Mouse (Mus musculus): ENCODE results near the gene Vmn2r83.
"Not testable (repeated sequence)": the region's sequence is repeated elsewhere in the genome, so short reads cannot be mapped to it uniquely, and the experiment has no call there.

Gene Vmn2r83

DNA sequence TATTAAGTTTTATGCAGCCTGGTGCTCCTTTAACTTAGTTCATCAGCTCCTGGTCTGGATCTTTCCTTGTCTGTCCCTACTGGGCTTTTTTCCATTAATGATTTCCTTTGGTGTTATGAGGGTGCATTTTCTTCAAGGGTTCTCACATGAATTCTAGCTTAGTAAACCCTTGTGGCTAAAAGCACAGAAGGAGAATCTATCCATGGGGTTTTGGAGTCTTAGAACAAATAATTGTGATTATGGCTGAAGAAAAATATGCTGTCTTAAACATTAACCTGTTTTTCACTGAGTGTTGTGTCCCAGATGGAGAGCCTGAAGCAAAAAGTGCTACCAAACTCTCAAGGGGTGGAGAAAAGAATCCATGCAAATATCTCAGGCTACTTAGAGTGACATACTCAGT, at the start of gene Vmn2r83:
Gene Vmn2r83 (plus strand): TSS at position 301 of the 400 bp plus-strand sequence.
- DNase-seq (ENCODE audit: low read depth, low spot score), result no peak

DNA sequence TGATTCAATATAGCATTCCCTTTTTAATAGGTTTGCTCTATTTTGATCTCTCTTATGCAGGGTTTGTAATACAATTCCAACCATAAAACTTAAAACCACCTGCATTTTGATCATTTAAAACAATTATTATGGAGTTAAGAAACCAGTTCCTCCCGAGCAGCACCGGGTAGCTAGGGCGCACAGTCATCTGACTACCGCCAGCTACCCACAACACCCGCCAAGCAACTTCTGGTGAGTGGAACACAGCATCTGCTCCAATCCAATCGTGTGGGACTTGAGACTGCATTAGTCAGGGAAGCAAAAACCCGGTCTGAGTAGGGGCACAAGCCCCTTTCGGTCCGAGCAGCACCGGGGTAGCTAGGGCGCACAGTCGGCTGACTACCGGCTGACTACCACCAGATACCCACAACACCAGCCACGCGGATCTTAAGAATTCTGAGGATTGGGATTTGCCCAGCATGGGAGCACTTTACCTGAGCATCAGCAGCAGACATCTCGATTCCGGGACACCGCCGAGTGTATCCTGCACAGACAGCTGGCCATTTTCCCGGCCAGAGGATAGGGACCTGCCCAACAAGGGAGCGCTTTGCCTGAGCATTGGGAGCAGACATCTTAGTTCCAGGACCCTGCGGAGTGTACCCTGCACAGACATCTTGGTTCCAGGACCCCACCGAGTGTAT, 33.2 kb upstream of the Vmn2r83 start:
- DNase-seq (ENCODE audit: low read depth, low spot score), result not testable (repeated sequence)

DNA sequence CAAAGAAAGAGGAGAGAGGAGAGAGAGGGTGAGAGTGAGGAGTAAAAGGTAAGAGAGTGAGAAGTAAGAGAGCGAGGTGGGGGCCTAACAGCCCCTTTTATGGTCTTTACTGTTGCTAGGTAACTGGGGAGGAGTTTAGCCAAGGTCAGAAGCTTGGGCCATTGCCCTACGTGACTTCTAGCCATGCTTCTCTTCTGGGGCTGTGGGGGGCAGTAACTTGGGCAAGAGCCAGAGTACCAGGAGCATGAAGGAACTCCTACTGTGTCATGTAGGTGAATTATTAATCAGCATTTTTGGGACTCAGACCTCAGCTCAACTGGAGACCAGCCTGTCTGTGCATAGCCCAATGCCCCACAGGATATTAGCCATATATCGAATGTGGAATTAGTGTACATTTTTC, 27.4 kb downstream of the Vmn2r83 start:
- DNase-seq (ENCODE audit: low read depth, low spot score), result no peak

DNA sequence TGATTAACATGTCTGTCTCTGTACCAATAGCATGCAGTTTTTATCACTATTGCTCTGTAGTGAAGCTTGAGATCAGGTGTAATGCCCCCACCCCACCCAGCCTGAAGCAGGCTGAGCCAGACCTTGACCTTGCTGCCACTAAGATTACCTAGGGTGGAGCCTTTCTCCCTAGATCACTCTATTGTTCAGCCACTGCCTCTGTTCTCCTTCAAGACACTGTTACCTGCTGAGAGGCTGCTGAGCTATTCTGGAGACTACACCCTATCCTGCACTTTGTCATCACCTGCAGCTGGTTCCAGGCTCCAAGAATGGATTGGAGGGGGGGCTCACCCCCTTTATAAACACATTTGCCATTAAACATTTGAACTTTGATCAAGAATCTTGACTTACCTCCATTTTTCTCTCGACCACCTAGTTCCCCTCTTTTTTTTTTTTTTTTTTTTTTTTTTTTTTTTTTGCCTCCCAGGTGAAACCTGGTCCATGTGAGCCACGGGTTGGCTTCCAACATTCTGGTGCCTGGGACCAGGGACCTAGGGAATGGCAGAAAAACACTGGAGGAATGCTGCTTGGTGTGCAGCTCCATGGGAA, 28.3 kb downstream of the Vmn2r83 start:
- DNase-seq (ENCODE audit: low read depth, low spot score), result no peak

DNA sequence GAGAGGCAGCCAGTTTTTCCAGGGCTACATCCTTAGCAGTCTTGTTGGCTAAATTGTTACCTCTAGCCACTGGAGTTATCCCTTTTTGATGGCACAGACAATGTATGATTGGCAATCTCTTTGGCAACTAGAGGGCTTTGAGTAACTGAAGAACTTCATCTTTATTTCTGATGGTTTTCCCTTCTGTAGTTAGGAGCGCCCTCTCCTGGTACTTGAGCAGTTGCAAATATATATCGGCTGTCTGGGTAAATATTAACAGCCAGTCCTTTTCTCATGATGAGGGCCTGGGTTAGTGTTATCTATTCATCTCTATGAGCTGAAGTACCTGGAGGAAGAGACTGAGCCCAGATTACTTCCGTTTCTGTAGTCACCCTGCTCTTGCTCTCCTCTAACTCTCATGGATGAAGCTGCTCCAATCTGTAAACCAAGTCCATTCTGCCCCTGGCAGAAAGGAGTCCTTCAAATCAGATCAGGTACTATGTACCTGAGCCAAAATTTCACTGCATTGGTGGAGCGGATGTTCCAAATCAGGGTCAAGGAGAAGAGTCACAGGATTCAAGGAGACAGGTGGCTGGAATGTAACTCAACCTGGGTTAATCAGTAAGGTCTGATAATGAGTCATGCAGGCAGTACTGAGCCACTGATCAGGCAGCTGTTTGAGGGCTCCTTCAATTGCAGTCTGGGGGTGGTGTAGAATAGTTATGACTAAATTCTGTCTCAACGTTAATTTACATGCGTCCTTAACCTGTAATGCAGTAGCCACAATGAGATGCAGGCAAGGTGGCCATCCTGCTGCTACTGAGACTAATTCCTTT, 34.5 kb downstream of the Vmn2r83 start:
- peak; percentile 4 for DNase-seq (ENCODE audit: low read depth, low spot score)

DNA sequence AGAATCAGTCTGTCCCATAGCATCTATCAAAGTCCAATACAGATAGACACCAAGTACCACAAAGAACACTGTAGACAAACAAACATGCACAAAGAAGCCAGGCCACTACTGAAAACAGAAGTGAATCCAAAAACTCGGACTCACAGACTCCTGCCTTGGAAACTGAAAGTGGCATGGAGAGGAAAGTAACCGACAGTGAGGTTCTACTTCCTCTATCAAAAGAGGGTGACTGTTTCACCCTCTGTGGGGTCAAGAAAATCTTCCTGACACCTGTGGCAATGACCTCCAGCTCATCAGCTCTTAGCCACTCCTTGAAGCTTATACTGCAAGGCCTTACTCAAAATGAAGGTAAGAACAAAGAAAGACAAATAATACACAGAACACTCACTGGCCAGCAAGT, 38.2 kb downstream of the Vmn2r83 start:
- DNase-seq (ENCODE audit: low read depth, low spot score), result peak; percentile 7

DNA sequence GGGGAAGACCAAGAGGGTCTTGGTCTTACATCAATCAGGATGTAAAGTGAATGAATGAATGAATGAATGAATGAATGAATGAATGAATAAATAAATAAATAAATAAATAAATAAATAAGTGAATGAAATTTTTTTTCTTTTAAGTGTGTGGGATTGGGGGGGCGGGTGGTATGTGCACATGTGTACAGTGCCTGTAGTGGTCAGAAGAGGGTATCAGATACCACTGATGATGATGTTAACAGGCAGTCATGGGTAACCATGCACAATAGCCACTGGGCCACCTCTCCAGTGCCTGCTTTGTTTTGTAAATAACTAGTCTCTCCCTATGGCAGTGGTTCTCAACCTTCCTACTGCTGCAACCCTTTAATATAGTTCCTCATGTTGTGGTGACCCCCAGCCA, 55.9 kb downstream of the Vmn2r83 start:
- no peak for DNase-seq (ENCODE audit: low read depth, low spot score)

DNA sequence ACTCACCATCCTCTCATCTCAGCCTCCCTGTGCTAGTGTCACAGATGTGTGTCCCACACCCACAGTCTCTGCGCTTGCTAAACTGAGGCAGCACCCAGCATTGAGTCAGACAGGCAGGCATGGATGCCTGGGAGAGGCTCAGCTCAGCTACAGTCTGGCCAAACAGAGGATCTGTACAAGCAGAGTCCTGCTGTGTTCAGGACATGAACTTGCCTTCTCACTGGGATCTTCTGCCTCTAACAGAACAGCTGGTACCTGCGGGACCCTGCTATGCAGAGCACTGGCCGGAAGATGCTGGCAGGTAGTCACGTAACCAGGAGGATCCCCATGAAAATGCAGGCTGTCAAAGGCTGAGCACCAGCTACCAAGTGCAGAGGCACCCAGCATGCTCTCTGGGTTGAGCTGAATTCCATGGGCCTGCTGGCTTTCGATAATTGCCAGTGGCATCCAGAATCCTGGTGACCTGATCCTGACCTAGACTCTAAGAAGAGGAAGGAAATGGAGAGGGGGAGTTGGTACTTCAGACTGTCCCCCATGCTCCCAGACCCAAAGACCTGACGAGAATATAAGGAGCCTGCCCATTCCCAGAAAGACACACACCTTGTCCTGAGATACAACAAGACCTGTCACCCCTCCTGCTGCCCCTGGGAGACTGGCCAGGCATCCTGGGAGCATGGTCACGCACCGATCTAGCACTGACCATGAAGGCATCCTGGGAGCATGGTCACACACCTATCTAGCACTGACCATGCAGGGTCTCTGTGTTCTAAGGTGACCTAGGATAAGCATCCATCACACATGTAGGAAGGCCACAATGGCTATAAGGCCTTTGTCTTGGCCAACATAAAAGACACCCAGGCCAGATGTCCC, 57.2 kb downstream of the Vmn2r83 start:
- no peak for DNase-seq (ENCODE audit: low read depth, low spot score)

DNA sequence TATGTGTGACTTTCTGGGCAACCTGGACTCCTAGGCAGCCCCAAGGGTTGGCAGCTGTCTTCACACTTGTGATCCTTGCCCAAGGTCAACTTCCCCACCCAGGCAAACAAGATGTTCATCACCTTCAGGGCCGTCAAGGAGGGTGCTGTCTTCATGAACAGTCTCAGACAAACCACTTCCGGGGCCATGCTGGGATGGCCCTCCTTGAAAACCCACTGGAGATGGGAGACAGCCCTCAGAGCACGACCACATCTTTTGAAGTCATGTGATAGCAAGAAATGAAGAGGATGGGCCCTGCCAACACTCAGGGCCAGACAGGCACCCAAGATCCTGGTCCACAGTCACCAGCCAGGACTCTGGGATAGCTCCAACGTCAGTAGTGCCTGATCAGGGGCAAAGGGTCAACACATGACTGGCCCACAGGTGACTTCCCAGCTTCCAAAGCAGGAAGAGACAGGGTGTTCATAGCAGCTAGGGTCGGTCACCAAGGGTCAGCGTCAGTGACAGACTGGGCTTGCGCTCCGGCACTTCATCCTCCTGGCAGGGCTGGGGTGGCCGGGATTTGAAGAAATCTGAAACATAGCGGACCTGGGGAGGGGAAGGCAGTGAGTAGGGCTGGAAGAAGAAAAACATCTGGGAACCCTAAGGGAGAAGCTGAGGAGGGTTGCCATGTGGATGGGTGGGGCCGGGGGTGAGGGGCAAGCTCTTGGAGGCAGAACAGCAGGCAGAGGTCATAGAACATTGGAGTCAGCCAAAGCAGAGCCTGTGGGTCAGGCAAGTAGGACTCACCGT, 58.3 kb downstream of the Vmn2r83 start:
- no peak for DNase-seq (ENCODE audit: low read depth, low spot score)

DNA sequence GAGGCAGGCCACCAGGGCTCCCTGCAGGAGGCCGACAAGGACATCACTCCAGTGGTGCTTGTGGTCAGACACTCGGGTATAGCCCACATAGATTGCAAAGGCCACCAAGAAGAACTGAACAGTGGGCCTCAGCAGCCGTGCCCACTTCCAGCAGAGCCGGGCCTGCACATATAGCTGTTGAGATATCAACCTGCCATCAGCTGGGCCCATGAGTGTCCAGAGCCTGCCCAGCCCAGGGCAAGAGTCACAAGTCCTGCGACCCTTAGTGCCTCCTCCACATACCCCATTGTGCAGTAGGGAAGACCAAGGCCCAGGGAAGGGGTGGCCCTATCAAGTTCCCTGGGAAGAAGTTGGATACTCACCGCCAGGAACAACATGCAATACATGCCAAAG, 58.9 kb downstream of the Vmn2r83 start:
- no peak for DNase-seq (ENCODE audit: low read depth, low spot score)

DNA sequence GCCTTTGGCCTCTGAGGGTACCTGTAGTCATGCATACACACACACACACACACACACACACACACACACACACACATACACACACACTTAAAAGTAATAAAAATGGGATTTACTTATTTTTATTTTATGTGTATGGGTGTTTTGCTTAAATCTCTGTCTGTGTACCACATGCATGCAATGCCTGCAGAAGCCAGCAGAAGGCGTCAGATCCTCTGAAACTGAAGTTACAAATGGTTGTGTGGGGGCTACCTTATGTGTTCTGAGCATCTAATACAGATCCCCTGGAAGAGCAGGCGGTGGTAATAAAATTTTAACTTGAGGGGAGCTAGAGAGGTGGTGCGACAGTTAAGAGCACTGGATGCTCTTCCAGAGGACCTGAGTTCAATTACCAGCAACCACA, 59.5 kb downstream of the Vmn2r83 start:
- no peak for DNase-seq (ENCODE audit: low read depth, low spot score)

DNA sequence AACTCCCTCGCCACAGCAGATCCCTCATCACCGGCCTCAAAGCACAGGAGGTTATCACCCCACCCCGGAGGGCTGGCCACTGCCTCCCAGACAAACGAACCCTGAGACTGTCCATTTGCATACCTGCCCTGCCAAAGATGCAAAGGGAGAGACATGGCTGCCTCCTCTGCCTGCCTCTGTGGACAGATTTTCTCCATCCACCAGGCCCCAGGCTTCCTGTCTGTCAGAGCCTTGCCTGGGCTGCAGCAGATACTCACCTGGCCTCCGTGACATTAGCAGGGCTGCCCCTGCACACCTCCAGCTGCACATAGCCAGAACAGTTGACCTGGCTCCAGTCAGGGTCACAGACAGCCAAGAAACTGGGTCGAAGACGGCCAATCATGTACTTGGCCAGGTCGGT, 61.7 kb downstream of the Vmn2r83 start:
- no peak for DNase-seq (ENCODE audit: low read depth, low spot score)

DNA sequence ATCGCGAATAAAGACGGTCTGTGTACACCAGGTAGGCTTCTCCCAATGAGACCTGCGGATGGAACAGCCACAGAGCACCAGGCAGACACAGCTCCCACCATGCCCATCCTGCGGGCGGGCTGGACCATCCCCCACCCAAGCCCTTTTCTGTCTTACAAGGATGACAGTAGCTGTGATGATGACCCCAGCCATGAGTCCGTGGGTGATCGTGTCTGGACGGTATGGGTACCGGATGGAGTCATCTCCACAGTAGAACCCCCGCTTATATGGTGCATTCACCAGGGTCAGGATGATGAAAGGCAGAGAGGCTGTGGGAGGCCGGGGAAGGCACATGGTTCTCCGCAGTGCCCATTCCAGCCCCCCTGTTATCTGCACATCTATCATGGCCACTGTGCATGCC, 62.2 kb downstream of the Vmn2r83 start:
- no peak for DNase-seq (ENCODE audit: low read depth, low spot score)

DNA sequence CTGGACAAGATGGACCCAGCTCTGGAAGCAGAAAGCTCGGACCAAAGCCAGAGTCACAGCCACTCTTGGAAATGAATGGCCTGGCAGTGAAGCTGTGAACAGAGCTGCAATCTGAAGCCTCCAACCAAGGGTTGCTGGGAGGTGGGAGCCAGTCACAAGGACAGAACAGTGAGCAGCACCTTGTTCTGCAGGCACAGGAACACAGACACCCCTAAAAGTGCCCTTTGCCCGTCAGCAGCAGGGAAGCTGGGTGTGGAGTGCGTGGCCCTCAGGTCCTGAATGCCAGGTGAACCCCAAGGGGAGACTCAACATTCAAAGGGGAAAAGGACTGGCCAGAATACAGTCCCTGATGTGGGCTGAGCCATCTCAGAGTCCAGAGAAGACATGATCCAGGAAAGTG, 63.1 kb downstream of the Vmn2r83 start:
- no peak for DNase-seq (ENCODE audit: low read depth, low spot score)

DNA sequence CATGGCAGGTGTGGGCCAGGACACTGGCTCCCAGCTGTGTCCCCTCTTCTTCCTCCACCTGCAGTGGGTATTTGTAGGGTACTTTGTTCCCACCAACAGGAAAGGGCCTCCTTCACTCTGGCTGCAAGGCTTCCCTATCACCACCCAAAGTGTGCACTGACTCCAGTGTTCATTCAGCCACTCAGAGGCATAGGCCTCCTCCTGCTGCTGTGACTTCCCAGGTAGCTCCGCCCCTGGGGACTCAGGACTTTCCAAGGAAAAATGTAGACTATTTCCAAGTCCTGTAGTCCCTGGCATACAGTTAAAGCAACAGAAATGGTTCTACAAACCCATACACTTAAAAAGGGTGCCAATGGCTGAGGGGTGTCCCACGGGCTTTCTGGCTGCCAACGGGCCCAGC, 64.1 kb downstream of the Vmn2r83 start:
- no peak for DNase-seq (ENCODE audit: low read depth, low spot score)

DNA sequence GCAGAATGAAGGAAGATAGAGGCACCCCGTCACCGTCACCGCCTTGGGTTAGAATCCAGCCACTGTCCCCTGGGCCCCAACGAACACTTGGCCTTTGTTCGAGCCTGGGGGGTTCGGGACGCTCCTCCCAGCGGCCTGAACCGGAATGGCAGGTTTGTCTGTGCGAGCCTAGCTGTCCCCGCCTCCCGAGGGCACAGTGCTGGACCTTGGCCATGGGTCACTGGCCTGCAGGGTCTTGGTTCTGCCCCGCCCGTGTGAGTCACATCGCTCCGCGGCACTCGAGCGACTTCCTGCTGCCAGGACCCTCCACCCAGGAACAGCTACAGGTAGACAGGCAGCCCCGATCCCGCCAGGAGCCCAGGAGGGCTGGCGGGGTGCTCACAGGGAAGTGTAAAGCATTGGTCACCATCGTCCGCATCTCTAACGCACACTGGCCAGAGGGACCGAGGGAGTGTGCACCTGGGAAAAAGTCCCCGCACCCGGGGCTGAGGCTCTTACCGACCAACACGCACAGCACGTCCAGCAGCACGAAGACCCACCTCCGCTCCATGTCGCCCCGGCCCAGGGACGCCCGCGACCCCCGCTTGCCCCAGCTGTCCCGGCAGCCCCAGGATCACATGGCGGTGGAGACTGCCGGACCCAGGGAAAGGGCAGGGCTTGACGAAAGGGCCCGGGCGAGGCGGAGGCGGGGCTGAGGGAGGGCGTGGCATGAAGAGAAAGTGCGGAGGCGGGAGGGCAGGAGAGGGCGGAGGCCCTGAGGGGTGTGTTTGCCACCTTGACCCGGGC, 64.8 kb downstream of the Vmn2r83 start, which contains the start of gene Plpp2:
Gene Plpp2 (minus strand): TSS at position 671 of the 786 bp plus-strand sequence.
- peak; percentile 72 for DNase-seq (ENCODE audit: low read depth, low spot score)

DNA sequence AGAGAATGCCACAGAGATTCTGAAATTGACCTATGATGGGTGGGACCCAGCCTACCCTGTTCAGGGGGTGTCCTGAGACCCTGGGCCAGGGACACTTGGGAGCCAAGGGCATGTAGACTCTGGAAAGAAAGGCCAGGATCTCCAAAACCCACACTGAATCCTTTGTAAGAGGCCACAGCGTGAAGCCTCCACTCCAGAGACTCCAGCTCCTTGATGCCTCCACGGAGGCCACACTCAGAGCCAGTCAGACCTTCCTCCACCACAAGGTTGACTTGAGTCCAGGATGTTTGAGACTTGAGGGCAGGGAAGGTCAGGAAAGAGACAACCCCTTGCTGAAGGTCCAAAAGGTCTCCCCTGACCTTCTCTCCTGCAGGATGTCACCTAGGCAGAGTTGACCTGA, 65.9 kb downstream of the Vmn2r83 start:
- DNase-seq (ENCODE audit: low read depth, low spot score), result no peak

DNA sequence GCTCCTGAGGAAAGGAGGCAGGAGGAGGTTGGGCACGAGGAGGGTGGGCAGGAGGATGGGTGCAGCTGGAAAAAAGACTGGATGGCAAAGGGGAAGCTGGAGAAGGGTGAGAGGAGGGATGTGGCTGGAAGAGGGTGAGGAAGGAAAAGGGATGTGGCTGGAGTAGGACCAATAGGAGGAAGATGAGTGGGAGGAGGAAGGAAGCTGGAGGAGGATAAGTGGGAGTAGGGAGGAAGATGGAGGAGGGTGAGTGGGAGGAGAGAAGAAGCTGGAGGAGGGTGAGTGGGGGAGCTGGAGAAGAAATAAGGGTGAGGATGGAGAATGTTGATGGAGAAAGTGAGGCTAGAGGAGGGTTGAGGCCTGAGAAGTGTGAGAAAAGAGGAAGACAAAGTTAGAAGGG, 66.9 kb downstream of the Vmn2r83 start:
- DNase-seq (ENCODE audit: low read depth, low spot score), result no peak

DNA sequence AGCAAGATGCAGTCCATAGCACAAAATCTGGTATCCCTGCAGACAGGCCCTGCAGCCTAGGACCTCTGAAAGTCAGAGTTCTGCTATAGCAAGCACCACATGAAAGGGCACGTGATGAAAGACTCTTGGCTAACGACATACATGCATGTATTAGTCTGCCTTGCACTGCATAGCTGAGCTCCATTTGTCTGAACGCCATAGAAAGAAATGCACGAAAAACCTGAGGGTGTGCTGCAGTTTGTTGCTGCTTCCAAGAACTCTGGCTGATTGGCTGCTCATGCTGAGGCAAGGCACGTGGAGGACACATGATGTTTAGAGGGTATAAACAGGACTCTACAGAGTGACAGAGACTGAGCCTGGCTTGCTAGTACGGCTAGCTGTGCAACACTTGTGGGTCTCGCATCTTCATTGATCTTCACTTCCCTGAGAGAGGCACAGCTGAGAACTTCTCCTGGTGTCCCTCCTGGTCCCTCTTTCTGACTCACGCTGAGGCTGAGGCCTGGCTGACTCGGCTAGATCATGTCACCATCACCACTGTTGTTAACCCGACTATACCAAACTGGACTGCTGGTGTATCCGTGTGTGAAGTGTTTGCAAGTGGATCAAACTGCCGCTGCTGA, 68.0 kb downstream of the Vmn2r83 start:
- no peak for DNase-seq (ENCODE audit: low read depth, low spot score)

DNA sequence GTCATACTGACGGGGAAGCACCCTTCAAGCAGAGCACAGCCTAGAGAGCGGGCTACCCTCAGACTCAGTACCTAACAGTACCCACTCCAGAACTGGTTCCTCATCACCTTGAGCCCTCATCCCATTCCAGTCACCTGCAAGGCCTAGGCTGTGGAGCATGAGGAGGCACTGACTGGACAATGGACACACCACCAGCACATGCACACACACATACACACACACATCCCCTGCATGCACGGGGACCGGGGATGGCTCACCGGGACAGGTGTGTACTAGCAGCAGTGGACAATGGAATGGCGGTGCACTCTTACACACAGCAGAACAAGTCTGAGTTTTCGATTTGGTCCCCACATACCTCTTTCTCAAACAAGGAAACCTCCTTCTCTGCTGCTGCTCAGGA, 68.7 kb downstream of the Vmn2r83 start:
- DNase-seq (ENCODE audit: low read depth, low spot score), result no peak
